Mouse (Mus musculus): ENCODE measurements around the gene Rgs5.

The Rgs5 gene

GRCm38 (mm10) chr1:169655256-169655655 lies at the start of gene Rgs5:
TSS of gene Rgs5 (plus strand) at chr1:169655501.
- no peak for DNase-seq (ENCODE audit: low spot score)

GRCm38 (mm10) chr1:169606164-169606563 lies 49.1 kb upstream of the Rgs5 start:
- no peak for DNase-seq (ENCODE audit: low spot score)

GRCm38 (mm10) chr1:169629738-169630137 lies 25.6 kb upstream of the Rgs5 start:
- DNase-seq (ENCODE audit: low spot score): no peak

- no peak for DNase-seq (ENCODE audit: low spot score)
Measured at GRCm38 (mm10) chr1:169637251-169637750, 18.0 kb upstream of the Rgs5 start.

GRCm38 (mm10) chr1:169644884-169645653 lies 10.2 kb upstream of the Rgs5 start:
- no peak for DNase-seq (ENCODE audit: low spot score)

- no peak for DNase-seq (ENCODE audit: low spot score)
Measured at GRCm38 (mm10) chr1:169659479-169659878, 4.2 kb downstream of the Rgs5 start.

- DNase-seq (ENCODE audit: low spot score): no peak
Measured at GRCm38 (mm10) chr1:169667328-169667727, 12.0 kb downstream of the Rgs5 start.

- DNase-seq (ENCODE audit: low spot score): no peak
Measured at GRCm38 (mm10) chr1:169670705-169671104, 15.4 kb downstream of the Rgs5 start.

GRCm38 (mm10) chr1:169671801-169672200 lies 16.5 kb downstream of the Rgs5 start:
- no peak for DNase-seq (ENCODE audit: low spot score)

GRCm38 (mm10) chr1:169672272-169672671 lies 17.0 kb downstream of the Rgs5 start:
- DNase-seq (ENCODE audit: low spot score): no peak

- DNase-seq (ENCODE audit: low spot score): no peak
Measured at GRCm38 (mm10) chr1:169674116-169674515, 18.8 kb downstream of the Rgs5 start.

- DNase-seq (ENCODE audit: low spot score): no peak
Measured at GRCm38 (mm10) chr1:169676751-169677150, 21.4 kb downstream of the Rgs5 start.

GRCm38 (mm10) chr1:169680455-169681208 lies 25.3 kb downstream of the Rgs5 start:
- DNase-seq (ENCODE audit: low spot score): no peak

GRCm38 (mm10) chr1:169682775-169683497 lies 27.6 kb downstream of the Rgs5 start:
- DNase-seq (ENCODE audit: low spot score): no peak

- DNase-seq (ENCODE audit: low spot score): no peak
Measured at GRCm38 (mm10) chr1:169685257-169685656, 30.0 kb downstream of the Rgs5 start.

- no peak for DNase-seq (ENCODE audit: low spot score)
Measured at GRCm38 (mm10) chr1:169693040-169693439, 37.7 kb downstream of the Rgs5 start.

- no peak for DNase-seq (ENCODE audit: low spot score)
Measured at GRCm38 (mm10) chr1:169693537-169693936, 38.2 kb downstream of the Rgs5 start.

GRCm38 (mm10) chr1:169695356-169695755 lies 40.1 kb downstream of the Rgs5 start:
- no peak for DNase-seq (ENCODE audit: low spot score)

- no peak for DNase-seq (ENCODE audit: low spot score)
Measured at GRCm38 (mm10) chr1:169697236-169697635, 41.9 kb downstream of the Rgs5 start.

- no peak for DNase-seq (ENCODE audit: low spot score)
Measured at GRCm38 (mm10) chr1:169699184-169699583, 43.9 kb downstream of the Rgs5 start.

- no peak for DNase-seq (ENCODE audit: low spot score)
Measured at GRCm38 (mm10) chr1:169704395-169705087, 49.2 kb downstream of the Rgs5 start.

GRCm38 (mm10) chr1:169721836-169722235 lies 66.5 kb downstream of the Rgs5 start:
- DNase-seq (ENCODE audit: low spot score): no peak

Measured in left cerebral cortex, adult 11 months (tissue).